Mouse (Mus musculus) thymus, adult 2 months (tissue): ENCODE data around the gene Ctf1.

Source experiments
- CTCF ChIP-seq: fragments of 200-500 bp; IDR thresholded peaks from 2 replicates; pipeline ENCODE4 v1.5.1; 2012; ENCODE audit warnings: mild to moderate bottlenecking, control low read depth, low read length, moderate library complexity, borderline replicate concordance; ENCODE audit not compliant: control insufficient read depth, poor library complexity, insufficient read depth; ENCODE audit errors: extremely low read depth
- POLR2A ChIP-seq: fragments of 200-500 bp; IDR thresholded peaks from 2 replicates; pipeline ENCODE4 v1.6.1; 2012; ENCODE audit warnings: mild to moderate bottlenecking, low read length, control low read depth, moderate library complexity; ENCODE audit not compliant: control insufficient read depth, poor library complexity, insufficient read depth; ENCODE audit errors: extremely low read depth

- TF ChIP-seq POLR2A (no peak), CTCF (no peak)
Observed at GRCm38 (mm10) chr7:127760478-127760877, 47.9 kb downstream of the Ctf1 start.
